Mouse (Mus musculus) midbrain, embryonic 12.5 days (tissue): ENCODE data around the gene Fam243. TPM values are rescaled to one million over a fixed set of nuclear protein-coding genes. Genes with fewer than 3 reads are reported as not detected.

ENCODE experiments used
- ATAC-seq: fragments of 200-750 bp; cut with Nextera tagmentation; 2 replicates; pipeline ENCODE4 v1.8.0; 2017; ENCODE audit warnings: low read depth, moderate TSS enrichment, moderate library complexity; ENCODE audit not compliant: low FRiP score
- H3K27ac ChIP-seq: fragments of 300-500 bp; sonication (generic); replicated peaks from 2 replicates; pipeline ENCODE4 v1.5.1; 2016; ENCODE audit warnings: mild to moderate bottlenecking
- H3K27me3 ChIP-seq: fragments of 300-500 bp; sonication (generic); 2 replicates; pipeline ENCODE4 v1.6.1; 2016; ENCODE audit warnings: mild to moderate bottlenecking
- H3K36me3 ChIP-seq: fragments of 300-500 bp; sonication (generic); 2 replicates; pipeline ENCODE4 v1.6.1; 2016
- H3K4me1 ChIP-seq: fragments of 300-500 bp; sonication (generic); 2 replicates; pipeline ENCODE4 v1.6.1; 2016
- H3K4me2 ChIP-seq: fragments of 300-500 bp; sonication (generic); replicated peaks from 2 replicates; pipeline ENCODE4 v1.6.1; 2016; ENCODE audit warnings: mild to moderate bottlenecking, moderate library complexity
- H3K4me3 ChIP-seq: fragments of 300-500 bp; sonication (generic); 2 replicates; pipeline ENCODE4 v1.5.1; 2016; ENCODE audit warnings: mild to moderate bottlenecking
- H3K9ac ChIP-seq: fragments of 300-500 bp; sonication (generic); replicated peaks from 2 replicates; pipeline ENCODE4 v1.6.1; 2016; ENCODE audit warnings: mild to moderate bottlenecking, moderate library complexity
- H3K9me3 ChIP-seq: fragments of 300-500 bp; sonication (generic); 2 replicates; pipeline ENCODE4 v1.6.1; 2016; ENCODE audit warnings: mild to moderate bottlenecking
- WGBS: fragments of 180-500 bp; shearing (Covaris S2); methylation state at CpG from one replicate; pipeline ENCODE4 v1.1.7; 2016; 5-methylcytosine and 5-hydroxymethylcytosine counted together
- polyA plus RNA-seq: library from polyadenylated mRNA; unstranded; fragments of >200 nt; fragmentation: Nextera tagmentation; extraction: Ambion mirVana; gene quantifications from 2 replicates; pipeline ENCODE4 v1.2.1, GENCODE M21; 2016

Gene Fam243
- polyA plus RNA-seq, 1 experiment from 2014 or later, result not detected

DNA sequence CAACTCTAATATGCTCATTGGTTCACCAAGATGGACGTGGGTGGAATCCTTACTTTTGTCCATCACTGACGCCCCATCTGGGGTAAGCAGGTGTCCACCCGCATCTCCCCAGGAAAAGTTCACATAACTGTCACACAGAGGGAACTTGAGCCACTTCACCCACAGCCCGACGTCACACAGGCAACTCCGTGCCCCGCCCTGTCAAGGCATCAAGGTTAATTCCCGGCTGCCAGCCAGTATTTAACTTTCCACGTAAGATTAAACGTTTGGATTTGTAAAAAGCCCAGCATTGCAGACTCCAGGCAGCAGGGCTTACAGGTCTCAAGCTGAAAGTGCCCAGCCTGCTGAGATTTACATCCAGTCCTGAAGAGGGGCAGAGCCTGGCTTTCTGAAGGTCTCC lies 29.1 kb downstream of the Fam243 start, which contains the start of gene Kcne2:
Gene Kcne2 (plus strand): TSS at position 289 of the 400 bp plus-strand sequence.
- no peaks in the 10 kb centered on the region for H3K9me3 ChIP-seq
- 72% methylated on average over 10 of the region's 10 CpGs for WGBS
- no peak within 1 kb of the TSS for H3K4me2 ChIP-seq
- no peak within 1 kb of the TSS for H3K4me3 ChIP-seq
- 0 out of 2 replicates have a peak, but pooled peaks cover 7% of the 10 kb centered on the region for H3K27me3 ChIP-seq
- H3K9ac ChIP-seq, result no peak within 1 kb of the TSS
- H3K4me1 ChIP-seq, result peaks cover 9% of the 10 kb centered on the region
- no peaks in the 10 kb centered on the region for H3K36me3 ChIP-seq
- H3K27ac ChIP-seq, result no peak within 1 kb of the TSS
- ATAC-seq, result no peak

DNA sequence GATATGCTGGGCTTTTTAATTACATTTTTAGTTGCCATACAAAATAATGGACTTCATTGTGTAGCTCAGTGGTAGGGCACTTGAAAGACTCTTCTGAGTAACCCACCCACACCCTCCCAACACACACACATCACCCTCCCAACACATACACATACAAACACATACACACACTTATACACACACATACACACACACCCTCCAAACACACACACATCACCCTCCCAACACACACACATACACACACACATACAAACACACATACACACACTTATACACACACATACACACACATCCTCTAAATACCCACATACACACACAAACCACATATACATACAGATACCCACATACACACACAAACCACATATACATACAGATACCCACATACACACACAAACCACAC lies 31.2 kb downstream of the Fam243 start:
- Histone ChIP-seq H3K36me3 (no peaks in the 10 kb centered on the region), H3K4me2 (no peak overlapping the region), H3K9ac (no peak overlapping the region), H3K27me3 (0 out of 2 replicates have a peak, but pooled peaks cover 7% of the 10 kb centered on the region), H3K4me3 (no peak overlapping the region), H3K4me1 (peaks cover 9% of the 10 kb centered on the region), H3K27ac (no peak overlapping the region), H3K9me3 (no peaks in the 10 kb centered on the region)
- no peak for ATAC-seq

DNA sequence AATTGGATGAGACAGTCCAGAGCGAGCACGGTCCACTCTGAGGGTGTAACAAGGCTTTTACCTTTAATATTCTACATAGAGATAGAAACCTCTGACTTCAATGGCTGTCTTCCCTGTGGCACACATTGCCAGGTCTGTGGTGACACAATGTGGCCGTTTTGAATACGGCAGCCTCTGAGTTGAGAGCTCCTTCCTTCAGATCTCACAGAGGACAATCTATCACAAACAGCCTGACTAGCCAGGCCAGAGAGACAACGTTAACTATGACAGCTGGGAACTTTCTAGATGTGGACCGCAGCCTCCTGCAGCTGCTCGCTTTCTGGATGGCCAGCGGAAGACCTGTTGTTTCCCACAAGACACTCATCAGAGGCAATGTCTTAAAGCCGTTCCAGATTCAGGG lies 32.5 kb downstream of the Fam243 start:
- Histone ChIP-seq H3K27me3 (0 out of 2 replicates have a peak, but pooled peaks cover 7% of the 10 kb centered on the region), H3K9ac (no peak overlapping the region), H3K4me3 (no peak overlapping the region), H3K36me3 (no peaks in the 10 kb centered on the region), H3K4me2 (no peak overlapping the region), H3K4me1 (peaks cover 2% of the 10 kb centered on the region), H3K27ac (no peak overlapping the region), H3K9me3 (no peaks in the 10 kb centered on the region)
- WGBS, result 92% methylated on average over 9 of the region's 9 CpGs
- ATAC-seq, result no peak

DNA sequence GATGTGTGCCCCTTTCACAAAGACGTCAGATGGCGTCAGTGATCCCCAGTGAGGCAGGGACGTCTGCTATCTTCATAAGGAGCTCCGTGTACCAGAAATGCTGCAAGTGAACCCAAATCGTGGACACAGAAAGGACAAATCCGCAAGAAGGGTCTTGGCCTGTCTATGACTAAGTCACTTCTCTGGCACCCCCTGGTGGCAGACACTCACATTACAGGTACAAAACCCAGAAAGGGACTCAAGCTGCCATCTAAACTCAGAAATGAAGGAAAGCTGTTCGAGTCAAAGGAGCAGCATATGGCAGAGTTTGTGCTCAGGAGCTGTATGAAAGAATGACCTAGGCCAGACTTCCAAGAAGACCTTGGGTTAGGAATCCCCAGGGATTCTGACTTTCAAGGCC lies 34.6 kb downstream of the Fam243 start:
- Histone ChIP-seq H3K9ac (no peak overlapping the region), H3K27me3 (0 out of 2 replicates have a peak, but pooled peaks cover 4% of the 10 kb centered on the region), H3K27ac (no peak overlapping the region), H3K4me1 (no peaks in the 10 kb centered on the region), H3K4me2 (no peak overlapping the region), H3K36me3 (no peaks in the 10 kb centered on the region), H3K9me3 (no peaks in the 10 kb centered on the region), H3K4me3 (no peak overlapping the region)
- 13% methylated on average over 7 of the region's 7 CpGs for WGBS
- ATAC-seq, result no peak

DNA sequence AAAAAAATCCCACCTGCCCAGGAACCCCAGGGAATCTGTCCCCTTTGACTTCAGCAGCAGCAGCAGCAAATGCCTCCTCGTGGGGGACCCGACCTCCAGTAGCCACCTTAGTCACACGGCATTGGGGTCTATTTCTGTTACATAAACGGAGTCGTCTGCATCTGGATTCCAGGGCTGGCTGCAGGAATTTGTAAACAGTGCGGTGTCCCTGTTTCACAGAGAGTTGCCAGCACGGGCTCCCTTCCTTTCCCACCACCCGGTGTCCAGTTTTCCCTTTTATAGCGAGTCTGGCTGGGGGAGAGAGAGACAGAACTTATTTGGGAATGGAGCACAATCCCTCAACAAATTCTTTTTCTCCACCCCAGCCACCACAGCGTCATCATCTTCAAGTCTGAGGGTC lies 36.2 kb downstream of the Fam243 start:
- Histone ChIP-seq H3K27me3 (no peaks in the 10 kb centered on the region), H3K9me3 (no peaks in the 10 kb centered on the region), H3K36me3 (no peaks in the 10 kb centered on the region), H3K4me2 (no peak overlapping the region), H3K4me1 (no peaks in the 10 kb centered on the region), H3K4me3 (no peak overlapping the region), H3K9ac (no peak overlapping the region), H3K27ac (no peak overlapping the region)
- no peak for ATAC-seq
- 63% methylated on average over 10 of the region's 10 CpGs for WGBS

DNA sequence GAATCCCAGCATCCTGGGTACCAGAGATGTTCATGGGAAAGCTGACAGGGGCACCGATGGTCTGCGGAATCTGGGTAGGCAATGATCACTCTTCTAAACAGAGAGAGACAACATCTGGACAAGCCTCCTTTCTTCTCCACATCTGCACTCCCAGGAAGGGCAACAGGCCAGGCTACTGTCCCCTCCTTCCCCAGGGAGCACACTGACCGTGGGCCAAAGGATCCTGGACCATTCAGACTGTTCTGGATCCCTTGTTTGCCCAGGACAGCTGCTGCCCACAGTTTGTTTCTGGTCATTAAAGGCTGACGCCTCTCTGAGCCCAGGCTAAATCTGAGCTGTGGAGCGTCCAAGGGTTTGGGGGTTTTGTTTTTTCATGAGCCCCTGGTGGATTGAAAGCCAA lies 38.6 kb downstream of the Fam243 start:
- ATAC-seq, result no peak
- Histone ChIP-seq H3K4me2 (no peak overlapping the region), H3K9ac (no peak overlapping the region), H3K4me3 (no peak overlapping the region), H3K27me3 (no peaks in the 10 kb centered on the region), H3K4me1 (no peaks in the 10 kb centered on the region), H3K9me3 (no peaks in the 10 kb centered on the region), H3K36me3 (no peaks in the 10 kb centered on the region), H3K27ac (no peak overlapping the region)
- WGBS, result 72% methylated on average over 5 of the region's 5 CpGs

DNA sequence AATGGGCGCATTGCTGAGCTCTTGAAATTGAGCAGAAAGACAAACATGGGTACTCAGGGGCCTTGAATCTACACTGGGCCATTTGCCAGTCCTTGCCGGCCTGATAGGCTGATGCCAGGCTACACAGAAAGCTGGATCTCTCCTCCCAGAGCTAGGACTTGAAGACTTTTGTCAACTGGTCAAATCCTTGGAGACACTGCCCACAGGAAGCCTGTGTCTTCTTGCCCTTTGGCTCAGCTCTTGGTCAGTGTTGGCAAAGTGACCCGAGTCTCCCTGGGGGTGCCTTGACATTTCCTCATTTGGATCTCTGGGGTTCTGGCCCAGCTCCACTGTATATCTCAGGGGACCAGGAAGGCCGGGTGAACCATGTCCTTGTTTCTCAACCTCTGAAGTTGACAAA lies 45.7 kb downstream of the Fam243 start:
- 85% methylated on average over 4 of the region's 4 CpGs for WGBS
- Histone ChIP-seq H3K27ac (no peak overlapping the region), H3K4me3 (no peak overlapping the region), H3K9ac (no peak overlapping the region), H3K4me1 (no peaks in the 10 kb centered on the region), H3K9me3 (no peaks in the 10 kb centered on the region), H3K36me3 (no peaks in the 10 kb centered on the region), H3K4me2 (no peak overlapping the region), H3K27me3 (no peaks in the 10 kb centered on the region)
- ATAC-seq, result no peak

DNA sequence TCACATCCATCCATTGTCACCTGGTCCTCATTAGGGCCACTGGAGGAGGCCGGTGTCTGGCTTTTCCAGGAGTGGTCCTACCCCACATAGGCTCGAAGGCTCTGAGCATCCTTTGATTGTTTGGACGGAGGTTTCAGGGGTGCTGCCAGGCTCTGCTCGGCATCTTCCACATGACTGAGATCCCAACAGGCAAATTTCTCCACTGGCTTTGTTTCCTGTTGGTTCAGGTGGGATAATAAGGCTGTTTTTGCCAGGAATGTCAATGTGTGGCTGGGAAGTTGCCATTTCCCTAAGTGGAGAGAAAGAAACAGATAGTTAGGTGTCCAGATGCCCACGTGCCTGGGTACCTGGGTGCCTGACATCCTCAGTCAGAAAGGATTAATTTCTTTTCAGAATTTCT lies 46.7 kb downstream of the Fam243 start:
- H3K9me3 ChIP-seq, result no peaks in the 10 kb centered on the region
- H3K27ac ChIP-seq, result no peak overlapping the region
- WGBS, result 86% methylated on average over 5 of the region's 5 CpGs
- H3K4me2 ChIP-seq, result no peak overlapping the region
- H3K4me1 ChIP-seq, result no peaks in the 10 kb centered on the region
- no peak overlapping the region for H3K9ac ChIP-seq
- no peak for ATAC-seq
- no peak overlapping the region for H3K4me3 ChIP-seq
- no peaks in the 10 kb centered on the region for H3K27me3 ChIP-seq
- H3K36me3 ChIP-seq, result no peaks in the 10 kb centered on the region

Other genes starting within 250 kb of the Fam243 start
- gene Kcne2, start 29.1 kb downstream of the Fam243 start, polyA plus RNA-seq, result 0.38 and 2.7 TPM in 2 replicates
- 126 and 127 TPM in 2 replicates for gene Smim11, start 20.2 kb downstream of the Fam243 start, polyA plus RNA-seq
- not detected in 2 replicates for gene Kcne1, start 38.0 kb upstream of the Fam243 start, polyA plus RNA-seq
- 42.1 and 42.8 TPM in 2 replicates for gene Rcan1, start 149.4 kb upstream of the Fam243 start, polyA plus RNA-seq
- gene Clic6, start 164.3 kb upstream of the Fam243 start, polyA plus RNA-seq, result 1.6 and 4.6 TPM in 2 replicates